Mouse (Mus musculus) neural tube, embryonic 11.5 days (tissue): Measurements from ENCODE around the gene Gm49425. TPM values are rescaled to one million over a fixed set of nuclear protein-coding genes. Genes with fewer than 3 reads are reported as not detected.
A peak's percentile ranks its signal among the peaks of the same experiment; 100 is the strongest.

Source experiments
- ATAC-seq: fragments of 200-750 bp; cut with Nextera tagmentation; 2 replicates; pipeline ENCODE4 v1.8.0; 2017; ENCODE audit warnings: moderate number of reproducible peaks, mild to moderate bottlenecking, moderate TSS enrichment, moderate library complexity; ENCODE audit not compliant: insufficient read depth, low FRiP score, low TSS enrichment
- DNase-seq: peaks from one replicate; pipeline ENCODE4 v3.0.0-alpha.2; 2015; ENCODE audit warnings: low spot score
- H3K27ac ChIP-seq: fragments of 300-500 bp; sonication (generic); 2 replicates; pipeline ENCODE4 v1.5.1; 2014; ENCODE audit warnings: low read depth, mild to moderate bottlenecking, low read length
- H3K27me3 ChIP-seq: fragments of 300-500 bp; sonication (generic); 2 replicates; pipeline ENCODE4 v1.6.1; 2014; ENCODE audit warnings: mild to moderate bottlenecking, low read length, mixed read lengths; ENCODE audit not compliant: control insufficient read depth, insufficient read depth
- H3K36me3 ChIP-seq: fragments of 300-500 bp; sonication (generic); 2 replicates; pipeline ENCODE4 v1.6.1; 2014; ENCODE audit warnings: mild to moderate bottlenecking, low read length, moderate library complexity, mixed read lengths; ENCODE audit not compliant: control insufficient read depth, insufficient read depth
- H3K4me1 ChIP-seq: fragments of 300-500 bp; sonication (generic); 2 replicates; pipeline ENCODE4 v1.6.1; 2014; ENCODE audit warnings: low read length, mixed read lengths; ENCODE audit not compliant: control insufficient read depth, insufficient read depth
- H3K4me2 ChIP-seq: fragments of 300-500 bp; sonication (generic); 2 replicates; pipeline ENCODE4 v1.6.1; 2014; ENCODE audit warnings: low read depth, mild to moderate bottlenecking, moderate library complexity
- H3K4me3 ChIP-seq: fragments of 300-500 bp; sonication (generic); 2 replicates; pipeline ENCODE4 v1.5.1; 2014; ENCODE audit warnings: low read depth, low read length
- H3K9ac ChIP-seq: fragments of 300-500 bp; sonication (generic); 2 replicates; pipeline ENCODE4 v1.6.1; 2014; ENCODE audit warnings: mild to moderate bottlenecking, low read length
- H3K9me3 ChIP-seq: fragments of 300-500 bp; sonication (generic); 2 replicates; pipeline ENCODE4 v1.6.1; 2016; ENCODE audit warnings: low read length; ENCODE audit not compliant: control insufficient read depth
- WGBS: fragments of 180-500 bp; shearing (Covaris S2); extraction: QIAGEN DNeasy Blood & Tissue Kit; methylation state at CpG from one replicate; pipeline ENCODE4 v1.1.7; 2014; 5-methylcytosine and 5-hydroxymethylcytosine counted together
- polyA plus RNA-seq: library from polyadenylated mRNA; unstranded; fragments of >200 nt; fragmentation: Nextera tagmentation; extraction: Ambion mirVana; gene quantifications from 2 replicates; pipeline ENCODE4 v1.2.1, GENCODE M21; 2014

The Gm49425 gene
- polyA plus RNA-seq, 1 experiment from 2014 or later = not detected

- DNase-seq (no peak), ATAC-seq (no peak)
- no peak overlapping the region for H3K4me2 ChIP-seq
- H3K4me1 ChIP-seq = no peaks in the 10 kb centered on the region
- no peaks in the 10 kb centered on the region for H3K9me3 ChIP-seq
- no peak overlapping the region for H3K27ac ChIP-seq
- H3K9ac ChIP-seq = no peak overlapping the region
- no peaks in the 10 kb centered on the region for H3K36me3 ChIP-seq
- 83% methylated on average over 8 of the region's 8 CpGs for WGBS
- no peak overlapping the region for H3K4me3 ChIP-seq
- no peaks in the 10 kb centered on the region for H3K27me3 ChIP-seq
These were observed 21.8 kb downstream of the Gm49425 start for GRCm38 (mm10) chr15:101495266-101495665.

- Histone ChIP-seq H3K4me1 (no peaks in the 10 kb centered on the region), H3K4me3 (no peak overlapping the region), H3K27me3 (no peaks in the 10 kb centered on the region), H3K27ac (no peak overlapping the region), H3K9ac (no peak overlapping the region), H3K4me2 (no peak overlapping the region), H3K36me3 (no peaks in the 10 kb centered on the region), H3K9me3 (no peaks in the 10 kb centered on the region)
- DNase-seq = peak; percentile 19
- ATAC-seq = no peak
- 43% methylated on average over 1 of the region's 1 CpGs for WGBS
These were observed 22.9 kb downstream of the Gm49425 start for GRCm38 (mm10) chr15:101494203-101494602.

- Histone ChIP-seq H3K9me3 (no peaks in the 10 kb centered on the region), H3K36me3 (no peaks in the 10 kb centered on the region), H3K4me1 (no peaks in the 10 kb centered on the region), H3K27ac (no peak overlapping the region), H3K9ac (no peak overlapping the region), H3K4me2 (no peak overlapping the region), H3K27me3 (no peaks in the 10 kb centered on the region), H3K4me3 (no peak overlapping the region)
- whole genome bisulfite sequencing = 89% methylated on average over 6 of the region's 6 CpGs
- DNase-seq = no peak
- ATAC-seq = no peak
These were observed 23.3 kb downstream of the Gm49425 start for GRCm38 (mm10) chr15:101493713-101494112.

GRCm38 (mm10) chr15:101492718-101493117 lies 24.3 kb downstream of the Gm49425 start:
- DNase-seq (no peak), ATAC-seq (no peak)
- no peaks in the 10 kb centered on the region for H3K36me3 ChIP-seq
- 53% methylated on average over 8 of the region's 8 CpGs for WGBS
- H3K9ac ChIP-seq = no peak overlapping the region
- no peak overlapping the region for H3K4me3 ChIP-seq
- no peaks in the 10 kb centered on the region for H3K27me3 ChIP-seq
- H3K27ac ChIP-seq = no peak overlapping the region
- H3K9me3 ChIP-seq = no peaks in the 10 kb centered on the region
- no peaks in the 10 kb centered on the region for H3K4me1 ChIP-seq
- H3K4me2 ChIP-seq = no peak overlapping the region

GRCm38 (mm10) chr15:101491431-101491830 lies 25.6 kb downstream of the Gm49425 start, which contains the start of gene Krt83:
Gene Krt83, minus strand, starts transcription at chr15:101491512.
- no peak within 1 kb of the TSS for H3K9ac ChIP-seq
- no peaks in the 10 kb centered on the region for H3K4me1 ChIP-seq
- no peak for DNase-seq
- ATAC-seq = no peak
- WGBS = 30% methylated on average over 6 of the region's 6 CpGs
- no peaks in the 10 kb centered on the region for H3K9me3 ChIP-seq
- no peaks in the 10 kb centered on the region for H3K36me3 ChIP-seq
- H3K27me3 ChIP-seq = no peaks in the 10 kb centered on the region
- H3K4me3 ChIP-seq = no peak within 1 kb of the TSS
- no peak within 1 kb of the TSS for H3K4me2 ChIP-seq
- no peak within 1 kb of the TSS for H3K27ac ChIP-seq

GRCm38 (mm10) chr15:101485911-101486635 lies 31.0 kb downstream of the Gm49425 start:
- no peaks in the 10 kb centered on the region for H3K36me3 ChIP-seq
- WGBS = 84% methylated on average over 11 of the region's 11 CpGs
- no peak overlapping the region for H3K4me2 ChIP-seq
- no peaks in the 10 kb centered on the region for H3K27me3 ChIP-seq
- DNase-seq = no peak
- no peaks in the 10 kb centered on the region for H3K9me3 ChIP-seq
- no peak for ATAC-seq
- H3K9ac ChIP-seq = no peak overlapping the region
- no peaks in the 10 kb centered on the region for H3K4me1 ChIP-seq
- H3K4me3 ChIP-seq = no peak overlapping the region
- H3K27ac ChIP-seq = no peak overlapping the region

GRCm38 (mm10) chr15:101484939-101485338 lies 32.1 kb downstream of the Gm49425 start:
- no peaks in the 10 kb centered on the region for H3K36me3 ChIP-seq
- no peak overlapping the region for H3K4me3 ChIP-seq
- no peak overlapping the region for H3K4me2 ChIP-seq
- WGBS = 71% methylated on average over 1 of the region's 1 CpGs
- no peak for ATAC-seq
- no peaks in the 10 kb centered on the region for H3K9me3 ChIP-seq
- H3K4me1 ChIP-seq = no peaks in the 10 kb centered on the region
- no peak overlapping the region for H3K27ac ChIP-seq
- no peak overlapping the region for H3K9ac ChIP-seq
- no peaks in the 10 kb centered on the region for H3K27me3 ChIP-seq
- no peak for DNase-seq

- H3K4me2 ChIP-seq = no peak overlapping the region
- no peaks in the 10 kb centered on the region for H3K4me1 ChIP-seq
- ATAC-seq (no peak), DNase-seq (no peak)
- H3K27ac ChIP-seq = no peak overlapping the region
- H3K4me3 ChIP-seq = no peak overlapping the region
- no peaks in the 10 kb centered on the region for H3K9me3 ChIP-seq
- no peak overlapping the region for H3K9ac ChIP-seq
- 85% methylated on average over 1 of the region's 1 CpGs for WGBS
- no peaks in the 10 kb centered on the region for H3K36me3 ChIP-seq
- H3K27me3 ChIP-seq = no peaks in the 10 kb centered on the region
These were observed 33.4 kb downstream of the Gm49425 start for GRCm38 (mm10) chr15:101483646-101484045.

- H3K9ac ChIP-seq = no peak overlapping the region
- 41% methylated on average over 4 of the region's 4 CpGs for WGBS
- H3K4me3 ChIP-seq = no peak overlapping the region
These were observed 35.0 kb downstream of the Gm49425 start for GRCm38 (mm10) chr15:101482056-101482455.

More at GRCm38 (mm10) chr15:101482056-101482455, 35.0 kb downstream of the Gm49425 start:
- Histone ChIP-seq H3K27ac (0 out of 2 replicates have a peak overlapping the region, but pooled peaks have one; percentile 8), H3K4me1 (no peaks in the 10 kb centered on the region), H3K4me2 (no peak overlapping the region), H3K27me3 (no peaks in the 10 kb centered on the region), H3K9me3 (no peaks in the 10 kb centered on the region), H3K36me3 (no peaks in the 10 kb centered on the region)
- DNase-seq = no peak
- no peak for ATAC-seq
